Mouse (Mus musculus): ENCODE results near the gene Vps37c. TPM values are rescaled to one million over a fixed set of nuclear protein-coding genes. Genes with fewer than 3 reads are reported as not detected.
A peak's percentile ranks its signal among the peaks of the same experiment; 100 is the strongest.

Vps37c gene
- total and polyA plus RNA-seq, 3 experiments, result 8.1 to 11.9 TPM; not detected in 1

DNA sequence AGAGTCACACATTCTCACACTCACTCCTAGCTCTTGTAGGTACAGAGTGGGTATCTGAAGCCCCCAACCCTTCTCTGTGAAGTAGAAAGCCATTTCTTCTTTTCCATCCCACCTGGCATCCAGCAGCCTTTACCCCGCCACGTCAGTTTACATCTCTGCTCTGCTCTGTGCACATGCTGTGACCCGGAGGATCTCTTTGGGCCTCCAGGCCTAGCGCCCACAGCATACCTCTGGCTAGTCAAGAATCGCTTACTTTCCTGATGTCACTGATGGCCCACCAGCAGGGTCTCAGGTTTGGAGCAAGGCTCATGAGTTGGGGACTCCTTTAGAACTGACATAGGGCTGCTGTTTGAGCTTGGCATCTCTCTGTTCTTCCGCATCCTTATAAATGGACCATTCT, 49.5 kb downstream of the Vps37c start:
- H3K36me3 ChIP-seq (ENCODE audit: control insufficient read depth in 1 of 2, insufficient read depth in 2 of 2, low read length in 2 of 2), result no peaks in the 10 kb centered on the region
- no peaks in the 10 kb centered on the region for H3K9me3 ChIP-seq (replicated peaks; ENCODE audit: insufficient read depth, low read length)
- no peaks in the 10 kb centered on the region for H3K4me1 ChIP-seq (ENCODE audit: control insufficient read depth in 1 of 2, insufficient read depth in 2 of 2, low read length in 2 of 2)
- TF ChIP-seq GABPA (IDR thresholded peaks at IDR 0.05; ENCODE audit: low read depth, low read length), result no peak
- no peak for TF ChIP-seq ETS1 (IDR thresholded peaks at IDR 0.05; ENCODE audit: low read depth, low read length)
- TF ChIP-seq NELFE (IDR thresholded peaks at IDR 0.05; ENCODE audit: low read depth, low read length), result no peak
- TF ChIP-seq MYB (IDR thresholded peaks at IDR 0.05; ENCODE audit: low read depth, low read length), result no peak
- H3K4me3 ChIP-seq (ENCODE audit: control insufficient read depth in 1 of 2, insufficient read depth in 1 of 2, low read depth in 2 of 2, low read length in 2 of 2), result no peak overlapping the region
- no peaks in the 10 kb centered on the region for H3K79me2 ChIP-seq (ENCODE audit: control insufficient read depth, insufficient read depth, low read length, poor library complexity)
- H3K9ac ChIP-seq (ENCODE audit: control insufficient read depth, low read depth, low read length, poor library complexity, severe bottlenecking), result no peak overlapping the region
- no peak for DNase-seq (ENCODE audit: low read depth, low spot score)
- no peaks in the 10 kb centered on the region; a peak in 3 of 4 replicates for H3K27me3 ChIP-seq (ENCODE audit: control insufficient read depth in 1 of 2, insufficient read depth in 2 of 2, low read length in 2 of 2)
- H3K27ac ChIP-seq (ENCODE audit: control insufficient read depth, low read depth, low read length), result no peak overlapping the region

DNA sequence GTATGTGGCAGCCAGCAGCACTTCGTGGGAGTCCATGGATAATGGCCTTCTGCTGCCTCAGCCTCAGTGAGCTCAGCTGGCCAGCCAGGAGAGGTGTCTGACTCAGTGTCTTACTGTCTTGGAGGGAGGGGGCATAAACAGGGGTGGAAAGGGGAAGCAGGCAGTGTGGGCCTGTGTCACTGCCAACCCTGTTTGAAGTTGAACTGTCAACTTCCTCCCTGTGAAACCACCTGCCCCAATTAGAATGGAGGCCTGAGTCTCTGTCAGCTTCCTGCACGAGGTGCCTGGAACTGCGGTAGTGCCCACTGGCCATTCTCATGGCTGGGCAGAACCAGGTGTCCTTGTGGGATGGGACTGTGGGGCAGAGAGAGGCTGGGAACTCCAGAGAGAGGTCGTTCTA, 50.3 kb downstream of the Vps37c start, which contains the start of gene Cd5:
Gene Cd5, minus strand, starts transcription at position 192 of the 400 bp plus-strand sequence.
- H3K36me3 ChIP-seq (ENCODE audit: control insufficient read depth in 1 of 2, insufficient read depth in 2 of 2, low read length in 2 of 2), result no peaks in the 10 kb centered on the region
- DNase-seq (ENCODE audit: low read depth, low spot score), result peak; percentile 47
- H3K9me3 ChIP-seq (replicated peaks; ENCODE audit: insufficient read depth, low read length), result no peaks in the 10 kb centered on the region
- no peaks in the 10 kb centered on the region; a peak in 3 of 4 replicates for H3K27me3 ChIP-seq (ENCODE audit: control insufficient read depth in 1 of 2, insufficient read depth in 2 of 2, low read length in 2 of 2)
- no peak for TF ChIP-seq HCFC1 (IDR thresholded peaks at IDR 0.05; ENCODE audit: low read depth, low read length)
- no peaks in the 10 kb centered on the region for H3K79me2 ChIP-seq (ENCODE audit: control insufficient read depth, insufficient read depth, low read length, poor library complexity)
- H3K4me1 ChIP-seq (ENCODE audit: control insufficient read depth in 1 of 2, insufficient read depth in 2 of 2, low read length in 2 of 2), result no peaks in the 10 kb centered on the region
- no peak within 1 kb of the TSS for H3K9ac ChIP-seq (ENCODE audit: control insufficient read depth, low read depth, low read length, poor library complexity, severe bottlenecking)
- H3K4me3 ChIP-seq (ENCODE audit: control insufficient read depth in 1 of 2, insufficient read depth in 1 of 2, low read depth in 2 of 2, low read length in 2 of 2), result no peak within 1 kb of the TSS
- no peak within 1 kb of the TSS for H3K27ac ChIP-seq (ENCODE audit: control insufficient read depth, low read depth, low read length)

DNA sequence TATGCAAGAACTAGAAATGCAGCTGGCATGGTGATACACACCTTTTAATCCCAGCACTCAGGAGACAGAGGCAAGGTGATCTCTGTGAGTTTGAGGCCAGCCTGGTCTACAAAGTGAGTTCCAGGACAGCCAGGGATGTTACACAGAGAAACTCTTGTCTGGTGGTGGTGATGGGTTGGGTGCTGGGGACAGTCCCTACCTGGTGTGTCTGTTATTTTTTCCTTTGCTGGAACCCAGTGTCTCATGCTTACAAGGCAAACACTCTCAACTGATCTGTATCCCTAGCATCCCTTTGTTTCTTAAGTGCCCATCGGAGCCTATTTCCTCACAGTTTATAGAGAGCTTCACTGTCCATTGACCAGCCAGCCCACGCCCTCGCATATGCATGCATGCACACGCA, 51.4 kb downstream of the Vps37c start:
- H3K9me3 ChIP-seq (replicated peaks; ENCODE audit: insufficient read depth, low read length), result no peaks in the 10 kb centered on the region
- H3K27me3 ChIP-seq (ENCODE audit: control insufficient read depth in 1 of 2, insufficient read depth in 2 of 2, low read length in 2 of 2), result no peaks in the 10 kb centered on the region; a peak in 2 of 4 replicates
- no peak overlapping the region for H3K4me3 ChIP-seq (ENCODE audit: control insufficient read depth in 1 of 2, insufficient read depth in 1 of 2, low read depth in 2 of 2, low read length in 2 of 2)
- H3K4me1 ChIP-seq (ENCODE audit: control insufficient read depth in 1 of 2, insufficient read depth in 2 of 2, low read length in 2 of 2), result no peaks in the 10 kb centered on the region
- no peak overlapping the region for H3K27ac ChIP-seq (ENCODE audit: control insufficient read depth, low read depth, low read length)
- TF ChIP-seq TCF12 (IDR thresholded peaks at IDR 0.05; ENCODE audit: low read depth, low read length) (no peak), SMC3 (IDR thresholded peaks at IDR 0.05; ENCODE audit: low read depth, low read length) (no peak)
- no peaks in the 10 kb centered on the region for H3K79me2 ChIP-seq (ENCODE audit: control insufficient read depth, insufficient read depth, low read length, poor library complexity)
- H3K36me3 ChIP-seq (ENCODE audit: control insufficient read depth in 1 of 2, insufficient read depth in 2 of 2, low read length in 2 of 2), result no peaks in the 10 kb centered on the region
- no peak overlapping the region for H3K9ac ChIP-seq (ENCODE audit: control insufficient read depth, low read depth, low read length, poor library complexity, severe bottlenecking)
- DNase-seq (ENCODE audit: low read depth, low spot score), result no peak

DNA sequence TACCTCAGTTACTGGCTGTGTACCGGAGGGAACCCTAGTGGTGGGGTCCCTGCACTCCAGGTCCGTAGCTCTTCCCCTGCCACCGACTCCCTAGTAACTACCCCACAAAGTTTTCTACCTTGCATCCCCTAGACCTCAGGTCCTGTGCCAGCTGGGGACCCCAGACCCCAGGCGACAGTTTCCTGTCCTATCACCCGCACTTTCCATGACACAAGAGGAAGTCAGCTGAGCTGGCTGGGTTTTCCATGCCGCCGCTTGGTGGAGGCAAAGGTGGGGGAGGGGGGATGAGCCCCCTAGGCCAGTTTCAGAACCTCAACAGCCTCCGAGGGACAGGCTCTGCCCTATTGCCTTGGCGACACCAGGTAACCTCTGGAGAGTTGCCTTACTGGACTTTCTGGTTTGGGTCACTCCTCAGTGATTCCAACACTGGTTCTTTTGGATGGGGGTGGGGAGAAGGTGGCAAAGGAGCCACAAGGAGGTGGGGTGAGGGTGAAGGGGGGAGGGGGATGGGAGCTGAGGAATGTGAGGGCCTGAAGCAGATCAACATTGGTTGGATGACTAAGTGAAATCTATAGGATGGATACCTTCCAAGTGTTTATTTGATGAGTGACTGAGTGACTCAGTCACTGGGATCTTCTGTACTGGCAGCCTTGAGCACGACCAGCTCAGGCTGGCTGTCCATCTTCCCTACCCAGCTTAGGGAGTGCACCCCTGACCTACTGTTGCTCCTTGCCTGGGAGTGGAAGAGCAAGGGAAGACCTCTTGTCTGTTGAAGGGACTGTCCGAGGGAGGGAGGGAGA, 52.3 kb downstream of the Vps37c start:
- Histone ChIP-seq H3K9me3 (replicated peaks; ENCODE audit: insufficient read depth, low read length) (no peaks in the 10 kb centered on the region), H3K36me3 (ENCODE audit: control insufficient read depth in 1 of 2, insufficient read depth in 2 of 2, low read length in 2 of 2) (no peaks in the 10 kb centered on the region), H3K9ac (ENCODE audit: control insufficient read depth, low read depth, low read length, poor library complexity, severe bottlenecking) (no peak overlapping the region), H3K79me2 (ENCODE audit: control insufficient read depth, insufficient read depth, low read length, poor library complexity) (no peaks in the 10 kb centered on the region), H3K4me3 (ENCODE audit: control insufficient read depth in 1 of 2, insufficient read depth in 1 of 2, low read depth in 2 of 2, low read length in 2 of 2) (no peak overlapping the region), H3K27ac (ENCODE audit: control insufficient read depth, low read depth, low read length) (no peak overlapping the region), H3K4me1 (ENCODE audit: control insufficient read depth in 1 of 2, insufficient read depth in 2 of 2, low read length in 2 of 2) (no peaks in the 10 kb centered on the region), H3K27me3 (ENCODE audit: control insufficient read depth in 1 of 2, insufficient read depth in 2 of 2, low read length in 2 of 2) (peaks cover 0 to under 1% of the 10 kb centered on the region in 2 experiments; a peak in 3 of 4 replicates)
- TF ChIP-seq KAT2A (conservative IDR thresholded peaks at IDR 0.05; ENCODE audit: low read depth, low read length), result no peak
- no peak for TF ChIP-seq UBTF (IDR thresholded peaks at IDR 0.05; ENCODE audit: borderline replicate concordance, insufficient read depth, low read depth, low read length)
- no peak for TF ChIP-seq MYB (IDR thresholded peaks at IDR 0.05; ENCODE audit: low read depth, low read length)
- DNase-seq (ENCODE audit: low read depth, low spot score), result no peak

All from MEL (cell line).